Mouse (Mus musculus): ENCODE data around the gene Adam33. TPM values are rescaled to one million over a fixed set of nuclear protein-coding genes. Genes with fewer than 3 reads are reported as not detected.

Adam33 gene
- polyA plus RNA-seq (2012; rRNA removed; ENCODE audit: low replicate concordance), result 11.9 and 25.9 TPM in 2 replicates

DNA sequence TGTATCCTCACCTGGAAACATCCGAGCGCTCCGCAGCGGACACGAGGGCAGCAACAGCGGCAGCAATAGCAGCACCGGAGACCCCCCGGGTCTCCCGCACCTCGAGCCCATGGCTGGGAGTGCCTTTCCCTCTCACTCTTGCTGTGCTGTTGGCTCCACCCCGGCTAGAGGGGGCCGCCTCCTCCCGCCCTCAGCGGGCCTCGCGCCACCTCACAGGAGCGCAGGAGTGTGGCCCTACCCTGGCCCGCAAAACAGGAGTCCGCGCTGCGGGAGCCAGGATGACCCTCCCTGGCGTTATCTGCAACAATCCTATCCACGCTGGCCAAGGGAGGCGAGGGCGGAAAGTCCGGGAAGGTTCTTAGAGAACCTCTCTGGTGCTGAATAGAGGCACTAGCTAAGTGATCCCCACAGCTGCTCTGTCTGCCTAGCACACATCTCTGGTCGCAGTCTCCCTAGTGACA is at the start of gene Adam33:
Gene Adam33, minus strand, starts transcription at position 411 of the 461 bp plus-strand sequence.

DNA sequence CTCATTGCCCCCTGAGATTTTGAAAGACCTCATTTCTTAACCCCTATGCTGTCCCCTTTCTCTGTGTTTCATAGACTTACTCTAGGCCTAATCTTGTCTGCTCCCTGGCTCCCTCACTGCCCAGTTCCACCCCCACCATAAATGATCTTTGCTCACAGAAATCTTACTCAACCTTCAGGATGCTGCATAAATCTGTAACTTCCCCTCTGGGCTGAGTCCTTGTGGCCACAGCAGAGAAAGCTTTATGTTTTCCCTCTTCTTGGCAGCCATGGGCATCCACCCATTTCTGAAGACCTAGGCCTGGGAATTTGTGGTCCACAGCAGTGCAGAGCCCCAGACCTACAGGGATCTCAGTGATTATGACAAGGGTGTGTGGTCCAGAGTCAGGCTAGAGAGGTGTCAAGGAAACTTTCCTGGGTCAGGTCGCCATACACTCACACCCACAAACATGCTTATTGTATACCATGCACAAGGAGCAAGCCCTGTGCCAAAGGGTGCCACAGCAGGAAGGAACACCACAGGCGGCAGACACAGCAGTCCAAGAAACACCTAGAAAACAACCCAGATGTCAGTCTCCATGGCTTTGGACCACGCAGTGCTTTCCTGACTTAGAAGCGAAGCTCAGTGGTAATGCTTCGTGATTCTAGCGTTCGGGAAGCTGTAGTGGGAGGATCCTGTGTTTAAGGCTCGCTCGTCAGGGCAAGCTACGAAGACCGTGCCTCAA is 23.2 kb upstream of the Adam33 start, which contains the start of gene Siglec1:
Gene Siglec1, minus strand, starts transcription at position 99 of the 724 bp plus-strand sequence.

DNA sequence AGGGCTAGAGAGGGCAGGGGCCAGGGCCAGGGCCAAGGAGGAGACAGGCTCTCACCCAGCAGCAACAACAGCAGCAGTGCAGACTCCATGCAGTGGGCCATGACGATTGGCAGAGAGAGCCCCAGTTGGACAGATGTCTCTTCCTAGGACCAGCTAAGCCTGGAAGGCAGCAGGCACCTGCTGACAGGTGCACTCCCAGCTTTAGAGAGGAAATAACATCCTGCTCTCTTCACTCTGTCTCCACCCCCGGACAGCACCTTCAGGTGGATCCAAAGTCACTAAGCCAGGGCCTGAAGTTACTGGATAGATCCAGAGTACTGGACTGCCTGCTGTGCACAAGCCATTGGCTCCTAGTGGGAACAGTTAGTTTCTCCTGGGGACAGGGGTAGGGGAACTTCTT is 20.6 kb downstream of the Adam33 start, which contains the start of gene Gfra4:
Gene Gfra4, minus strand, starts transcription at position 101 of the 400 bp plus-strand sequence.

Other genes starting within 250 kb of the Adam33 start
- gene 4930402H24Rik, start 157.4 kb downstream of the Adam33 start, polyA plus RNA-seq (2012; rRNA removed; ENCODE audit: low replicate concordance), result 6.6 and 25.8 TPM in 2 replicates
- 3.6 and 8.1 TPM in 2 replicates for gene Atrn, start 157.3 kb downstream of the Adam33 start, polyA plus RNA-seq (2012; rRNA removed; ENCODE audit: low replicate concordance)
- 20.6 and 32.7 TPM in 2 replicates for gene Gfra4, start 20.7 kb downstream of the Adam33 start, polyA plus RNA-seq (2012; rRNA removed; ENCODE audit: low replicate concordance)
- gene Siglec1, start 23.0 kb upstream of the Adam33 start, polyA plus RNA-seq (2012; rRNA removed; ENCODE audit: low replicate concordance), result 1.0 and 2.0 TPM in 2 replicates
- 2.6 and 2.9 TPM in 2 replicates for gene Hspa12b, start 63.5 kb upstream of the Adam33 start, polyA plus RNA-seq (2012; rRNA removed; ENCODE audit: low replicate concordance)
- gene Gm11037, start 69.7 kb upstream of the Adam33 start, polyA plus RNA-seq (2012; rRNA removed; ENCODE audit: low replicate concordance), result not detected in 2 replicates
- 69.0 and 100 TPM in 2 replicates for gene 1700037H04Rik, start 96.3 kb upstream of the Adam33 start, polyA plus RNA-seq (2012; rRNA removed; ENCODE audit: low replicate concordance)
- 94.1 and 105 TPM in 2 replicates for gene Cenpb, start 116.3 kb upstream of the Adam33 start, polyA plus RNA-seq (2012; rRNA removed; ENCODE audit: low replicate concordance)
- 18.4 and 26.6 TPM in 2 replicates for gene Cdc25b, start 123.1 kb upstream of the Adam33 start, polyA plus RNA-seq (2012; rRNA removed; ENCODE audit: low replicate concordance)
- 9.3 and 10.6 TPM in 2 replicates for gene Spef1, start 123.5 kb upstream of the Adam33 start, polyA plus RNA-seq (2012; rRNA removed; ENCODE audit: low replicate concordance)
- 75.0 and 170 TPM in 2 replicates for gene Ap5s1, start 143.3 kb upstream of the Adam33 start, polyA plus RNA-seq (2012; rRNA removed; ENCODE audit: low replicate concordance)
- gene Mavs, start 170.2 kb upstream of the Adam33 start, polyA plus RNA-seq (2012; rRNA removed; ENCODE audit: low replicate concordance), result 58.0 and 95.8 TPM in 2 replicates
- gene Pank2, start 198.7 kb upstream of the Adam33 start, polyA plus RNA-seq (2012; rRNA removed; ENCODE audit: low replicate concordance), result 4.7 and 9.9 TPM in 2 replicates

All from duodenum, adult 2 months (tissue).